In the genomic region with DNA sequence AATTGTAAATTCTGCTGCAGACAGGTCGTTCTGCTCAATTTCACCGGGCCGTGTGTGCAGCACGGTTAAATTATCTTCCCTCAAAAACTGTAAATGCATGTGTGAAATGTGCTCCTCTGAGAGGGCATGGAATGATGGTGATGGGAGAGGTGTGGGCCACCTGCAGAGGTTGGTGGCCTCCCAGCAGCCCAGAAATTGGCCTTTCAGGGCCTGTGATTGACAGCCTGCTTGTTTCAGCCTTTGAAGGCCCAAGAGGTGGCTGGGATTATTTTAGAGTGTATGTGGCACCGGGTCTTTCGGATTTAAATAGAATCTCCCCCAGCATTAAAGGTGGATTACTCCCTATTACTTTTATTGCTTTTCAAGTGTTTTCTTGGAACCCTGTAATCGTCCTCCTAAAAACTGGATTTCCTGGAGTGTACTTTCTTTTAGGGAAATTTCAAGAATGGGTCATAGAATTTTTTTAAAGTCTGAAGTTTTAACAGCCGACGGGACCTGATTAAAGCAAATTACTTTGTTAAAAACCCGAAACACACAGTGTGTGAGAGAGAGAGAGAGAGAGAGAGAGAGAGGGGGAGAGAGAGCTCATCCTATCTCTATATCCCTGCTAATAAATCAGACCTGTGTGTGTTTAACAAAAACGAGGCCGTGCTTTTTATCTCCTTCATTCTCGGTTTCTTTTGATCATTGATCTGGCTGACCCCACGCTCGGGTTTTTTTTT, we compare ENCODE assay signal across 14 mouse cellular contexts.
DNase-seq lines count a peak whose midpoint lies in the region; ATAC-seq lines count a peak whose summit lies in the region.
"Had no signal": no experiment of that assay in that cellular context is flagged by ENCODE, and none has a peak within 500 bp of the region (broad histone marks: within the 10 kb centered on the region; RNA-seq: fewer than 3 reads in every experiment).

No protein-coding gene starts in this region.

- H3K4me1 ChIP-seq in hindbrain, embryonic 12.5 days, result peaks cover 19% of the 10 kb centered on the region
- peaks cover 24% of the 10 kb centered on the region for H3K4me1 ChIP-seq in midbrain, embryonic 12.5 days
- H3K4me1 ChIP-seq: liver, embryonic 13.5 days had no signal

- H3K27me3 ChIP-seq in hindbrain, embryonic 12.5 days, result no peaks in the 10 kb centered on the region
- H3K27me3 ChIP-seq in midbrain, embryonic 12.5 days, result no peaks in the 10 kb centered on the region; the same call in 1 of the 2 replicates
- H3K27me3 ChIP-seq: heart, embryonic 12.5 days; liver, embryonic 13.5 days had no signal

- H3K4me3 ChIP-seq in hindbrain, embryonic 12.5 days, result no peak overlapping the region
- no peak overlapping the region for H3K4me3 ChIP-seq in midbrain, embryonic 12.5 days
- H3K4me3 ChIP-seq: heart, embryonic 12.5 days; liver, embryonic 13.5 days; myocyte had no signal

- no peak overlapping the region for H3K9ac ChIP-seq in hindbrain, embryonic 12.5 days
- no peak overlapping the region for H3K9ac ChIP-seq in midbrain, embryonic 12.5 days (replicated peaks)
- H3K9ac ChIP-seq: heart, embryonic 12.5 days; liver, embryonic 13.5 days had no signal

- peak overlapping the region; percentile 29; the same call in 1 of the 2 replicates for H3K4me2 ChIP-seq in hindbrain, embryonic 12.5 days (replicated peaks)
- peak overlapping the region; percentile 40 for H3K4me2 ChIP-seq in midbrain, embryonic 12.5 days (replicated peaks)
- H3K4me2 ChIP-seq: heart, embryonic 12.5 days; liver, embryonic 13.5 days had no signal

- WGBS in hindbrain, embryonic 12.5 days, result 22% methylated on average over 15 of the region's 15 CpGs
- 20% methylated on average over 15 of the region's 15 CpGs for WGBS in midbrain, embryonic 12.5 days

- H3K36me3 ChIP-seq in hindbrain, embryonic 12.5 days, result no peaks in the 10 kb centered on the region
- H3K36me3 ChIP-seq in midbrain, embryonic 12.5 days, result no peaks in the 10 kb centered on the region
- H3K36me3 ChIP-seq: heart, embryonic 12.5 days; liver, embryonic 13.5 days had no signal

- no peaks in the 10 kb centered on the region for H3K9me3 ChIP-seq in hindbrain, embryonic 12.5 days (replicated peaks)
- no peaks in the 10 kb centered on the region for H3K9me3 ChIP-seq in midbrain, embryonic 12.5 days
- H3K9me3 ChIP-seq: heart, embryonic 12.5 days; liver, embryonic 13.5 days had no signal

- no peak for ATAC-seq in hindbrain, embryonic 12.5 days (ENCODE audit: low FRiP score)
- peak; percentile 63 for ATAC-seq in midbrain, embryonic 12.5 days (ENCODE audit: low FRiP score, low read depth)

- no peak overlapping the region for H3K27ac ChIP-seq in hindbrain, embryonic 12.5 days
- H3K27ac ChIP-seq in midbrain, embryonic 12.5 days (replicated peaks), result no peak overlapping the region
- H3K27ac ChIP-seq: liver, embryonic 13.5 days had no signal

- peak; percentile 66 for DNase-seq in heart, adult 11 months
- no peak for DNase-seq in heart, adult 18-20 months
- DNase-seq in embryo, embryonic 11 days, result peak; percentile 44
- no peak for DNase-seq in ovary, postnatal 10 days (ENCODE audit: low spot score)
- DNase-seq in ovary, postnatal 36 days (ENCODE audit: low spot score), result no peak
- DNase-seq in cerebellum, adult 8-10 months, result no peak
- DNase-seq: liver, embryonic 13.5 days; lung, postnatal 14 days; right cerebral cortex, adult 18-20 months; thymus, adult 18-20 months had no signal

Comparison
In these comparisons a context has a peak if more than half of its experiments do, and no peak if none do; other contexts are left out.
1. DNase-seq: peak in heart, adult 11 months (single experiment) and embryo, embryonic 11 days (single experiment); none in heart, adult 18-20 months (0 of 2), ovary, postnatal 10 days (single experiment), ovary, postnatal 36 days (single experiment) and cerebellum, adult 8-10 months (single experiment).